Mouse (Mus musculus) heart, embryonic 13.5 days (tissue): ENCODE measurements around the gene Traf2. TPM values are rescaled to one million over a fixed set of nuclear protein-coding genes. Genes with fewer than 3 reads are reported as not detected.
"Not testable (repeated sequence)": the region's sequence is repeated elsewhere in the genome, so short reads cannot be mapped to it uniquely, and the experiment has no call there.

Experiments used
- ATAC-seq: fragments of 200-750 bp; cut with Nextera tagmentation; 2 replicates; pipeline ENCODE4 v1.8.0; 2017; ENCODE audit warnings: moderate TSS enrichment; ENCODE audit not compliant: insufficient number of reproducible peaks, low FRiP score, low TSS enrichment; ENCODE audit errors: extremely low read depth
- H3K27ac ChIP-seq: fragments of 300-500 bp; sonication (generic); replicated peaks from 2 replicates; pipeline ENCODE4 v1.5.1; 2015; ENCODE audit warnings: moderate library complexity, mild to moderate bottlenecking, inconsistent platforms
- H3K27me3 ChIP-seq: fragments of 300-500 bp; sonication (generic); replicated peaks from 2 replicates; pipeline ENCODE4 v1.6.1; 2015; ENCODE audit warnings: mild to moderate bottlenecking, inconsistent platforms
- H3K36me3 ChIP-seq: fragments of 300-500 bp; sonication (generic); 2 replicates; pipeline ENCODE4 v1.6.1; 2015; ENCODE audit warnings: mild to moderate bottlenecking, inconsistent platforms
- H3K4me1 ChIP-seq: fragments of 300-500 bp; sonication (generic); 2 replicates; pipeline ENCODE4 v1.6.1; 2015; ENCODE audit warnings: inconsistent platforms
- H3K4me2 ChIP-seq: fragments of 300-500 bp; sonication (generic); 2 replicates; pipeline ENCODE4 v1.6.1; 2015; ENCODE audit warnings: inconsistent platforms, mild to moderate bottlenecking, moderate library complexity
- H3K4me3 ChIP-seq: fragments of 300-500 bp; sonication (generic); 2 replicates; pipeline ENCODE4 v1.5.1; 2015; ENCODE audit warnings: moderate library complexity, mild to moderate bottlenecking, inconsistent platforms
- H3K9ac ChIP-seq: fragments of 300-500 bp; sonication (generic); 2 replicates; pipeline ENCODE4 v1.6.1; 2015; ENCODE audit warnings: inconsistent platforms, mild to moderate bottlenecking, moderate library complexity
- H3K9me3 ChIP-seq: fragments of 300-500 bp; sonication (generic); 2 replicates; pipeline ENCODE4 v1.6.1; 2016; ENCODE audit warnings: inconsistent platforms
- WGBS: fragments of 180-500 bp; shearing (Covaris S2); methylation state at CpG from one replicate; pipeline ENCODE4 v1.1.7; 2015; ENCODE audit warnings: mixed read lengths; 5-methylcytosine and 5-hydroxymethylcytosine counted together
- polyA plus RNA-seq: library from polyadenylated mRNA; unstranded; fragments of >200 nt; fragmentation: Nextera tagmentation; extraction: Ambion mirVana; gene quantifications from 2 replicates; pipeline ENCODE4 v1.2.1, GENCODE M21; 2015

Gene Traf2
- polyA plus RNA-seq, 1 experiment from 2014 or later: 21.0 TPM

- Histone ChIP-seq H3K27ac (peak overlapping the region; percentile 80), H3K9ac (peak overlapping the region; percentile 99), H3K4me3 (peak overlapping the region; percentile 99), H3K4me2 (peak overlapping the region; percentile 86), H3K4me1 (peaks cover 25% of the 10 kb centered on the region), H3K27me3 (no peaks in the 10 kb centered on the region), H3K9me3 (no peaks in the 10 kb centered on the region), H3K36me3 (peaks cover 31% of the 10 kb centered on the region)
- no peak; the same call in 1 of the 2 replicates for ATAC-seq
- WGBS: 1% methylated on average over 24 of the region's 24 CpGs
Measured at GRCm38 (mm10) chr2:25557964-25558360, 11.2 kb upstream of the Traf2 start.

- no peaks in the 10 kb centered on the region for H3K9me3 ChIP-seq
- peak; percentile 96 for ATAC-seq
- peak within 1 kb of the TSS; percentile 84 for H3K27ac ChIP-seq
- H3K9ac ChIP-seq: peak within 1 kb of the TSS; percentile 99
- peak within 1 kb of the TSS; percentile 86 for H3K4me2 ChIP-seq
- peaks cover 26% of the 10 kb centered on the region for H3K36me3 ChIP-seq
- peaks cover 25% of the 10 kb centered on the region for H3K4me1 ChIP-seq
- H3K27me3 ChIP-seq: no peaks in the 10 kb centered on the region
- H3K4me3 ChIP-seq: peak within 1 kb of the TSS; percentile 99
- WGBS: 1% methylated on average over 61 of the region's 61 CpGs
Measured at GRCm38 (mm10) chr2:25557221-25557963, 10.7 kb upstream of the Traf2 start, which contains the start of gene Edf1. Edf1 (plus strand) TSS chr2:25557847.

GRCm38 (mm10) chr2:25556296-25556695, 9.6 kb upstream of the Traf2 start:
- H3K27me3 ChIP-seq: no peaks in the 10 kb centered on the region
- H3K4me2 ChIP-seq: no peak overlapping the region
- 59% methylated on average over 1 of the region's 1 CpGs for WGBS
- H3K4me3 ChIP-seq: peak overlapping the region; percentile 99
- ATAC-seq: no peak
- peaks cover 15% of the 10 kb centered on the region for H3K36me3 ChIP-seq
- H3K27ac ChIP-seq: no peak overlapping the region
- no peaks in the 10 kb centered on the region for H3K9me3 ChIP-seq
- peaks cover 25% of the 10 kb centered on the region for H3K4me1 ChIP-seq
- no peak overlapping the region for H3K9ac ChIP-seq

- not testable (repeated sequence) for ATAC-seq, H3K27ac ChIP-seq, H3K27me3 ChIP-seq, H3K4me3 ChIP-seq, H3K36me3 ChIP-seq, H3K4me2 ChIP-seq, H3K9me3 ChIP-seq, H3K9ac ChIP-seq
- peaks cover 25% of the 10 kb centered on the region for H3K4me1 ChIP-seq
- WGBS: 49% methylated on average over 2 of the region's 2 CpGs
Measured at GRCm38 (mm10) chr2:25555479-25555878, 8.7 kb upstream of the Traf2 start.

GRCm38 (mm10) chr2:25553171-25553786, 6.5 kb upstream of the Traf2 start:
- not testable (repeated sequence) for ATAC-seq, H3K36me3 ChIP-seq, H3K27me3 ChIP-seq, H3K9ac ChIP-seq, H3K4me3 ChIP-seq, H3K9me3 ChIP-seq, H3K4me2 ChIP-seq, H3K27ac ChIP-seq
- H3K4me1 ChIP-seq: peaks cover 12% of the 10 kb centered on the region
- 71% methylated on average over 4 of the region's 4 CpGs for WGBS

- no peaks in the 10 kb centered on the region; the same call in 1 of the 2 replicates for H3K27me3 ChIP-seq
- ATAC-seq: no peak
- no peak overlapping the region for H3K4me3 ChIP-seq
- 22% methylated on average over 5 of the region's 5 CpGs for WGBS
- peaks cover 5% of the 10 kb centered on the region for H3K4me1 ChIP-seq
- H3K27ac ChIP-seq: no peak overlapping the region
- H3K9me3 ChIP-seq: no peaks in the 10 kb centered on the region
- H3K4me2 ChIP-seq: no peak overlapping the region
- H3K9ac ChIP-seq: no peak overlapping the region
- no peaks in the 10 kb centered on the region for H3K36me3 ChIP-seq
Measured at GRCm38 (mm10) chr2:25551186-25551585, 4.4 kb upstream of the Traf2 start.

- Histone ChIP-seq H3K4me3 (no peak overlapping the region), H3K27ac (no peak overlapping the region), H3K36me3 (peaks cover 10% of the 10 kb centered on the region; the same call in 1 of the 2 replicates), H3K9me3 (no peaks in the 10 kb centered on the region), H3K9ac (no peak overlapping the region), H3K4me2 (no peak overlapping the region), H3K27me3 (no peaks in the 10 kb centered on the region; the same call in 1 of the 2 replicates), H3K4me1 (peaks cover 17% of the 10 kb centered on the region)
- 59% methylated on average over 9 of the region's 9 CpGs for WGBS
- no peak for ATAC-seq
Measured at GRCm38 (mm10) chr2:25549021-25549991, 2.6 kb upstream of the Traf2 start.

- H3K4me2 ChIP-seq: peak overlapping the region; percentile 88
- H3K36me3 ChIP-seq: peaks cover 10% of the 10 kb centered on the region; the same call in 1 of the 2 replicates
- H3K9me3 ChIP-seq: no peaks in the 10 kb centered on the region
- peak overlapping the region; percentile 79 for H3K27ac ChIP-seq
- H3K9ac ChIP-seq: peak overlapping the region; percentile 93
- H3K4me3 ChIP-seq: peak overlapping the region; percentile 84
- H3K4me1 ChIP-seq: peaks cover 19% of the 10 kb centered on the region
- WGBS: 6% methylated on average over 43 of the region's 43 CpGs
- peak; percentile 50 for ATAC-seq
- no peaks in the 10 kb centered on the region; the same call in 1 of the 2 replicates for H3K27me3 ChIP-seq
Measured at GRCm38 (mm10) chr2:25545996-25546810, 537 bp downstream of the Traf2 start.

GRCm38 (mm10) chr2:25541644-25542367, 4.9 kb downstream of the Traf2 start:
- Histone ChIP-seq H3K9ac (no peak overlapping the region), H3K4me3 (no peak overlapping the region), H3K4me1 (peaks cover 14% of the 10 kb centered on the region), H3K4me2 (no peak overlapping the region), H3K27me3 (no peaks in the 10 kb centered on the region), H3K9me3 (no peaks in the 10 kb centered on the region), H3K36me3 (peaks cover 37% of the 10 kb centered on the region), H3K27ac (no peak overlapping the region)
- 88% methylated on average over 10 of the region's 10 CpGs for WGBS
- ATAC-seq: no peak

- Histone ChIP-seq H3K9ac (no peak overlapping the region), H3K36me3 (peaks cover 49% of the 10 kb centered on the region), H3K4me2 (no peak overlapping the region), H3K4me3 (no peak overlapping the region), H3K4me1 (peaks cover 8% of the 10 kb centered on the region), H3K27me3 (no peaks in the 10 kb centered on the region), H3K9me3 (no peaks in the 10 kb centered on the region), H3K27ac (no peak overlapping the region)
- 93% methylated on average over 4 of the region's 4 CpGs for WGBS
- no peak for ATAC-seq
Measured at GRCm38 (mm10) chr2:25540541-25540948, 6.2 kb downstream of the Traf2 start.
